In genomic region chr7:142419887-142420286, GRCm38 (mm10) we compare ENCODE assay signal across 21 mouse cellular contexts. TPM values are rescaled to one million over a fixed set of nuclear protein-coding genes. Genes with fewer than 3 reads are reported as not detected.
DNase-seq lines count a peak whose midpoint lies in the region; ATAC-seq and TF ChIP-seq lines count a peak whose summit lies in the region.
"Had no signal": no experiment of that assay in that cellular context is flagged by ENCODE, and none has a peak within 500 bp of the region (broad histone marks: within the 10 kb centered on the region; RNA-seq: fewer than 3 reads in every experiment).

No protein-coding gene starts in this region.

- H3K4me3 ChIP-seq in lung, embryonic 16.5 days (ENCODE audit: low read length): no peak overlapping the region
- H3K4me3 ChIP-seq in liver, embryonic 13.5 days (replicated peaks): no peak overlapping the region; the same call in 1 of the 2 replicates
- H3K4me3 ChIP-seq in stomach, embryonic 15.5 days (replicated peaks): no peak overlapping the region
- no peak overlapping the region for H3K4me3 ChIP-seq in cerebellum, adult 2 months (replicated peaks; ENCODE audit: insufficient read depth, low read depth, low read length)
- H3K4me3 ChIP-seq: limb, embryonic 12.5 days; midbrain, embryonic 15.5 days; neural tube, embryonic 12.5 days had no signal

- no peak overlapping the region for H3K9ac ChIP-seq in lung, embryonic 16.5 days (ENCODE audit: low read length)
- H3K9ac ChIP-seq in liver, embryonic 13.5 days: peak overlapping the region; percentile 64
- no peak overlapping the region for H3K9ac ChIP-seq in stomach, embryonic 15.5 days
- H3K9ac ChIP-seq: limb, embryonic 12.5 days; midbrain, embryonic 15.5 days; neural tube, embryonic 12.5 days had no signal

- no peak for DNase-seq in lung, postnatal 36 days
- DNase-seq in liver, embryonic 13.5 days: peak; percentile 58
- no peak for DNase-seq in cerebellum, adult 2 months
- no peak for DNase-seq in B cell, adult 2 months
- no peak for DNase-seq in gastrocnemius, postnatal 25 days
- DNase-seq: adrenal gland, postnatal 36 days; cerebellum, adult 18-20 months; heart, adult 18-20 months had no signal

- TF ChIP-seq CTCF in cerebellum, adult 2 months (IDR thresholded peaks at IDR 0.05; ENCODE audit: borderline replicate concordance, insufficient read depth, low read depth, low read length): no peak

- ATAC-seq in lung, embryonic 16.5 days (ENCODE audit: low read depth): peak; percentile 30; the same call in 1 of the 2 replicates
- peak; percentile 65 for ATAC-seq in common myeloid progenitor, adult 5-6 weeks (replicated peaks; ENCODE audit: low read depth, poor library complexity, severe bottlenecking)
- peak; percentile 87 for ATAC-seq in liver, embryonic 13.5 days (ENCODE audit: low read depth)
- ATAC-seq in stomach, embryonic 15.5 days (ENCODE audit: insufficient read depth, low FRiP score, low read depth): peak; percentile 70; the same call in 1 of the 2 replicates
- ATAC-seq: activated CD4-positive, CD25-positive, alpha-beta regulatory T cell, adult 4 months; forebrain, embryonic 16.5 days; midbrain, embryonic 15.5 days had no signal

- H3K9me3 ChIP-seq in lung, embryonic 16.5 days (ENCODE audit: control insufficient read depth, low read length): peaks cover 4% of the 10 kb centered on the region; the same call in 1 of the 2 replicates
- no peaks in the 10 kb centered on the region for H3K9me3 ChIP-seq in liver, embryonic 13.5 days (replicated peaks)
- H3K9me3 ChIP-seq in stomach, embryonic 15.5 days: no peaks in the 10 kb centered on the region
- H3K9me3 ChIP-seq: limb, embryonic 12.5 days; midbrain, embryonic 15.5 days had no signal

- no peaks in the 10 kb centered on the region for H3K4me1 ChIP-seq in lung, embryonic 16.5 days (replicated peaks; ENCODE audit: control insufficient read depth, insufficient read depth, low read length)
- peaks cover 45% of the 10 kb centered on the region for H3K4me1 ChIP-seq in liver, embryonic 13.5 days (replicated peaks)
- no peaks in the 10 kb centered on the region for H3K4me1 ChIP-seq in stomach, embryonic 15.5 days
- H3K4me1 ChIP-seq in cerebellum, adult 2 months (ENCODE audit: control insufficient read depth, insufficient read depth, low read length): no peaks in the 10 kb centered on the region
- H3K4me1 ChIP-seq: limb, embryonic 12.5 days; midbrain, embryonic 15.5 days; neural tube, embryonic 12.5 days had no signal

- no peaks in the 10 kb centered on the region for H3K27me3 ChIP-seq in lung, embryonic 16.5 days (ENCODE audit: control insufficient read depth, insufficient read depth, low read depth, low read length)
- H3K27me3 ChIP-seq in liver, embryonic 13.5 days: no peaks in the 10 kb centered on the region
- H3K27me3 ChIP-seq in stomach, embryonic 15.5 days (replicated peaks): no peaks in the 10 kb centered on the region
- no peaks in the 10 kb centered on the region; the same call in 1 of the 2 replicates for H3K27me3 ChIP-seq in cerebellum, adult 2 months (ENCODE audit: control insufficient read depth, insufficient read depth, low read length)
- H3K27me3 ChIP-seq: limb, embryonic 12.5 days; midbrain, embryonic 15.5 days; neural tube, embryonic 12.5 days had no signal

- H3K27ac ChIP-seq in lung, embryonic 16.5 days (ENCODE audit: low read length): no peak overlapping the region
- peak overlapping the region; percentile 95 for H3K27ac ChIP-seq in liver, embryonic 13.5 days
- H3K27ac ChIP-seq in stomach, embryonic 15.5 days: no peak overlapping the region
- H3K27ac ChIP-seq in cerebellum, adult 2 months (ENCODE audit: insufficient read depth, low read length): no peak overlapping the region
- H3K27ac ChIP-seq: limb, embryonic 12.5 days; midbrain, embryonic 15.5 days; neural tube, embryonic 12.5 days had no signal

- TF ChIP-seq POLR2A in cerebellum, adult 2 months (IDR thresholded peaks at IDR 0.05; ENCODE audit: borderline replicate concordance, insufficient read depth, low read length): no peak

- H3K4me2 ChIP-seq in lung, embryonic 16.5 days (ENCODE audit: low read depth, low read length): no peak overlapping the region
- peak overlapping the region; percentile 54 for H3K4me2 ChIP-seq in liver, embryonic 13.5 days
- no peak overlapping the region for H3K4me2 ChIP-seq in stomach, embryonic 15.5 days
- H3K4me2 ChIP-seq: limb, embryonic 12.5 days; midbrain, embryonic 15.5 days; neural tube, embryonic 12.5 days had no signal

- 53% methylated on average over 5 of the region's 5 CpGs for WGBS in lung, embryonic 16.5 days
- 21% methylated on average over 5 of the region's 5 CpGs for WGBS in liver, embryonic 13.5 days (ENCODE audit: insufficient replicate concordance)
- 69% methylated on average over 5 of the region's 5 CpGs for WGBS in stomach, embryonic 15.5 days
- 84% methylated on average over 5 of the region's 5 CpGs for WGBS in cerebellum, adult 2 months

- no peaks in the 10 kb centered on the region for H3K36me3 ChIP-seq in lung, embryonic 16.5 days (ENCODE audit: control insufficient read depth, insufficient read depth, low read length)
- no peaks in the 10 kb centered on the region for H3K36me3 ChIP-seq in liver, embryonic 13.5 days
- H3K36me3 ChIP-seq in stomach, embryonic 15.5 days: no peaks in the 10 kb centered on the region
- H3K36me3 ChIP-seq: limb, embryonic 12.5 days; midbrain, embryonic 15.5 days; neural tube, embryonic 12.5 days had no signal

RNA-seq across cellular contexts. Expression of gene Syt8, which starts 14.8 kb away (rescaled TPM):
- 0.48 and 1.2 TPM in 2 replicates for polyA plus RNA-seq in lung, embryonic 16.5 days (2015; fragmentation: Nextera tagmentation; extraction: Ambion mirVana)
- not detected in 2 replicates for total RNA-seq in common myeloid progenitor, adult 5-6 weeks (2017)
- polyA plus RNA-seq in liver, embryonic 13.5 days (2015; fragmentation: Nextera tagmentation; extraction: Ambion mirVana): not detected in 2 replicates
- polyA plus RNA-seq in stomach, embryonic 15.5 days (2015; fragmentation: Nextera tagmentation; extraction: Ambion mirVana): 13.2 and 19.6 TPM in 2 replicates
- polyA plus RNA-seq in cerebellum, adult 2 months (2012; rRNA removed): not detected in 2 replicates
- not detected for total RNA-seq in gastrocnemius, postnatal 25 days (2021)
- total RNA-seq: adrenal gland, postnatal 36 days; gastrocnemius, adult 18-20 months; heart, adult 18-20 months; hematopoietic stem cell, adult 5-6 weeks; left cerebral cortex, adult 8-10 months had no signal
- polyA plus RNA-seq: activated CD4-positive, CD25-positive, alpha-beta regulatory T cell, adult 4 months; forebrain, embryonic 16.5 days; kidney, embryonic 14.5 days; midbrain, embryonic 15.5 days had no signal

RNA-seq across cellular contexts. Expression of gene Tnni2, which starts 21.7 kb away (rescaled TPM):
- polyA plus RNA-seq in lung, embryonic 16.5 days (2015; fragmentation: Nextera tagmentation; extraction: Ambion mirVana): 17.6 and 61.1 TPM in 2 replicates
- 1.8 and 3.7 TPM in 2 replicates for total RNA-seq in common myeloid progenitor, adult 5-6 weeks (2017)
- 3.4 and 4.3 TPM in 2 replicates for polyA plus RNA-seq in liver, embryonic 13.5 days (2015; fragmentation: Nextera tagmentation; extraction: Ambion mirVana)
- polyA plus RNA-seq in stomach, embryonic 15.5 days (2015; fragmentation: Nextera tagmentation; extraction: Ambion mirVana): 10.4 and 13.3 TPM in 2 replicates
- 0.52 TPM in 1 of 2 replicates, not detected in the other for polyA plus RNA-seq in cerebellum, adult 2 months (2012; rRNA removed)
- over 10,000 TPM; 16,193 to 17,938 TPM for total RNA-seq in gastrocnemius, postnatal 25 days (2021)
- polyA plus RNA-seq: activated CD4-positive, CD25-positive, alpha-beta regulatory T cell, adult 4 months; forebrain, embryonic 16.5 days had no signal

RNA-seq across cellular contexts. Expression of gene Ctsd, which starts 32.0 kb away (rescaled TPM):
- 302 and 328 TPM in 2 replicates for polyA plus RNA-seq in lung, embryonic 16.5 days (2015; fragmentation: Nextera tagmentation; extraction: Ambion mirVana)
- total RNA-seq in common myeloid progenitor, adult 5-6 weeks (2017): 114 and 134 TPM in 2 replicates
- 297 and 306 TPM in 2 replicates for polyA plus RNA-seq in liver, embryonic 13.5 days (2015; fragmentation: Nextera tagmentation; extraction: Ambion mirVana)
- 308 and 323 TPM in 2 replicates for polyA plus RNA-seq in stomach, embryonic 15.5 days (2015; fragmentation: Nextera tagmentation; extraction: Ambion mirVana)
- 401 and 405 TPM in 2 replicates for polyA plus RNA-seq in cerebellum, adult 2 months (2012; rRNA removed)
- total RNA-seq in gastrocnemius, postnatal 25 days (2021): 100 to 1,000 TPM; 317 to 434 TPM

RNA-seq across cellular contexts. Expression of gene Gm49369, which starts 37.4 kb away (rescaled TPM):
- polyA plus RNA-seq in lung, embryonic 16.5 days (2015; fragmentation: Nextera tagmentation; extraction: Ambion mirVana): 2.5 and 3.2 TPM in 2 replicates
- 12.4 and 58.4 TPM in 2 replicates for total RNA-seq in common myeloid progenitor, adult 5-6 weeks (2017)
- 0.61 TPM in 1 of 2 replicates, not detected in the other for polyA plus RNA-seq in liver, embryonic 13.5 days (2015; fragmentation: Nextera tagmentation; extraction: Ambion mirVana)
- polyA plus RNA-seq in stomach, embryonic 15.5 days (2015; fragmentation: Nextera tagmentation; extraction: Ambion mirVana): 0.58 TPM in 1 of 2 replicates, not detected in the other
- 1.00 and 1.0 TPM in 2 replicates for polyA plus RNA-seq in cerebellum, adult 2 months (2012; rRNA removed)
- total RNA-seq in gastrocnemius, postnatal 25 days (2021): 1 to 10 TPM; 4.0 to 5.6 TPM
- polyA plus RNA-seq: activated CD4-positive, CD25-positive, alpha-beta regulatory T cell, adult 4 months; forebrain, embryonic 16.5 days; kidney, embryonic 14.5 days; small intestine, adult 2 months had no signal

RNA-seq across cellular contexts. Expression of gene Lsp1, which starts 40.7 kb away (rescaled TPM):
- 110 and 118 TPM in 2 replicates for polyA plus RNA-seq in lung, embryonic 16.5 days (2015; fragmentation: Nextera tagmentation; extraction: Ambion mirVana)
- 96.5 and 108 TPM in 2 replicates for total RNA-seq in common myeloid progenitor, adult 5-6 weeks (2017)
- polyA plus RNA-seq in liver, embryonic 13.5 days (2015; fragmentation: Nextera tagmentation; extraction: Ambion mirVana): 14.2 and 15.5 TPM in 2 replicates
- 196 and 211 TPM in 2 replicates for polyA plus RNA-seq in stomach, embryonic 15.5 days (2015; fragmentation: Nextera tagmentation; extraction: Ambion mirVana)
- 4.2 and 5.9 TPM in 2 replicates for polyA plus RNA-seq in cerebellum, adult 2 months (2012; rRNA removed)
- 10 to 100 TPM; 43.2 to 60.3 TPM for total RNA-seq in gastrocnemius, postnatal 25 days (2021)

Comparison
In these comparisons a context has a peak if more than half of its experiments do, and no peak if none do; other contexts are left out.
1. ATAC-seq: peak in every context shown above with its lines; median percentile 87 in liver, embryonic 13.5 days; 70 in stomach, embryonic 15.5 days; 65 in common myeloid progenitor, adult 5-6 weeks; 30 in lung, embryonic 16.5 days.